Mouse (Mus musculus) NIH3T3 (cell line): ENCODE results near the gene Zfp36l2.
"Not testable (repeated sequence)": the region's sequence is repeated elsewhere in the genome, so short reads cannot be mapped to it uniquely, and the experiment has no call there.

Source experiments
- DNase-seq: peaks from one replicate; pipeline ENCODE4 v3.0.0-alpha.2; 2012; ENCODE audit warnings: low read depth

Gene Zfp36l2

DNA sequence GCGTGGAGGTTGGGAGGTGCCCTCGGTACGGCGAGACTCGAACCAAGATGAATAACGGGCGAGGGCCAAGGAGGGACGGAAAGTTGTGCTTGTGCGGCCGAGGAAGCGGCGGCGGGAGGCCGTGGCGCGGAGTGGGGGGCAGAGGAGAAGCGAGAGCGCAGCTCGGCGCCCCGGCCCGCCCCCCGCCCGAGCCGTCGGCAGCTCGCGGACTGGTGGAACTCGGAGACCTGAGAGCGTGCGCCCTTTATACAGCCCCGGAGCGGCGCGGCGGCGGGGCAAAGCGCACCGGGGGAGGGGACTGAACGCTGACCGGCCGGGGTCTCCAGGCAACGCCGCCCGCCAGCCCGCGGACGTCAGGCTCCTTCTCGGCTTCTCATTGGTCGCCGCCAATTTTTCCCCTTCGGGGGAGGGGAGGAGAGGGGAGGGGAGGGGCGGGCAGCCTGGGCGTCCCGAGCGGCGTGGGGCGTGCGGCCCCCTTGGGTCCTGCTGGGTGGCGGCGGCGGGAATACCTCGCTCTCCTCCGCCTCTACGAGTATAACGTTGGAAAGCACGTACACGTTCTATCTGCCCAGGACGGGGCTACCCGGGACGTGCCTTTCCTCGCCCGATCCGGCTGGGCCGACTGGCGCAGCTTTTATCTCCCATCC, at the start of gene Zfp36l2:
Gene Zfp36l2, minus strand, starts transcription at position 221 of the 647 bp plus-strand sequence.
- DNase-seq: peak; percentile 99

DNA sequence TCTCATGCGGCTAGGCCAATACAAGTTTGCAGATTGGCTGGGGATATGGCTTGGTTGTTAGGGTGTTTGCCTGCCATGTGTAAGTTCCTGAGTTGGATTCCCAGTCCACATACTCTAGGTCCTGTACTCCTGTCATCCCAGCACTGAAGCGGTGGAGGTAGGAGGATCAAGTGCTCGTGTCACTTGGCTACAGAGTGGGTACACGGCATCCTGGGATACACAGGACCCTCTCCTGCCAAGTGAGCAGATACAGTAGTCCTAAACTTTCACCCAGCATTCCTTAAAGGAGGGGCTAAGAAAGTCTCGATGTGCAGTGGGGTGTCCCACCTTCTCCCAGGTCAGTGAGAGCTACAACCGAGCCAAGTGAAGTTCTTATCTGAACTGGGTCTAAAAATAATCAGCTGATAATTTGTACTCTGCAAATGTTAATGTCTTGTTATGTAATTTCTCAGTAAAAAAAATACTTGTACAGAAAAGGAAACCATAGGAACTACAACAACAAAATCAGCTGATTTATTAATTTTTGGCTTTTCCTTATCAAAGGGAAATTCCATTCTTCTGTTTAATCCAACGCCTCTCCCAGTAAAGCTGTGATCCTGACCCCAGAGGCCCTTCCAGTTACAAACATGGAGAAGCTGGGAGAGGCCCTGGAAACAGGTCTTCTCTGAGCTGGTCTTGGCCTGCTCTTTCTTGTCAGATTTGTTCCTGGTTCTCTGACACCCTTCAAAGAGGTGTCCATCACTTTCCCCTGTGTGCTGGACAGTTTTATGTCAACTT, 49.2 kb upstream of the Zfp36l2 start:
- DNase-seq: no peak

DNA sequence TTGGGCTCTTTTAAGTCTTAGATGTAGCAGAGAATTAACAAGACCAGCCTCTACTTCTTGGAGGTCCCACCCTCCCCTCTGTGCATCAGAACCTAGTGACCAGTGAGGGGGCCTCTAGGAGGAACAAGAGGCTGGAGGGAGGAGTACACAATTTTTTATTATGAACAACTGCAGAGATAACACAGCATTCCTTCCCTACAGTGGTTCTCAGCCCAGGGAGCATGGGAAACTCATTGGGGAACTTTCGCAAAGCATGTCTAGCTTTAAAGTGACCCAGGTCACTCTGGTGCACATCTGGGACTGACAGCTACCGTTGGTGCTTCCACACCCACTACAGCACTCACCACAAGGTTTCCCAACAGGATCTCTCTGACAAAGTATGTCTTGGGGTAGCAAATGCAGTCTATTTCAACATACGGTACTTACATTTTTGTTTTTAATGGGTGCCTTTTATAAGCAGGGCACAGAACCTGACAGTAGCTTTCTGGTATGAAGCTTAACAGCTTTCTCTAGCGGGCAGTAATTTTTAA, 47.7 kb upstream of the Zfp36l2 start:
- peak; percentile 36 for DNase-seq

DNA sequence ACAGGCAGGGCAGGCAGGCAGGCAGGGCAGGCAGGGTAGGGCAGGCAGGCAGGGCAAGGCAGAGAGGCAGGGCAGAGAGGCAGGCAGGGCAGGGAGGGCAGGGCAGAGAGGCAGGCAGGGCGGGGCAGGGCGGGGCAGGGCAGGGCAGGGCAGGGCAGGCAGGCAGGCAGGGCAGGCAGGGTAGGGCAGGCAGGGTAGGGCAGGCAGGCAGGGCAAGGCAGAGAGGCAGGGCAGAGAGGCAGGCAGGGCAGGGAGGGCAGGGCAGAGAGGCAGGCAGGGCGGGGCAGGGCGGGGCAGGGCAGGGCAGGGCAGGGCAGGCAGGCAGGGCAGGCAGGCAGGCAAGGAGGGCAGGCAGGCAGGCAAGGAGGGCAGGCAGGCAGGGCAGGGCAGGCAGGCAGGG, 47.0 kb upstream of the Zfp36l2 start:
- DNase-seq: not testable (repeated sequence)

DNA sequence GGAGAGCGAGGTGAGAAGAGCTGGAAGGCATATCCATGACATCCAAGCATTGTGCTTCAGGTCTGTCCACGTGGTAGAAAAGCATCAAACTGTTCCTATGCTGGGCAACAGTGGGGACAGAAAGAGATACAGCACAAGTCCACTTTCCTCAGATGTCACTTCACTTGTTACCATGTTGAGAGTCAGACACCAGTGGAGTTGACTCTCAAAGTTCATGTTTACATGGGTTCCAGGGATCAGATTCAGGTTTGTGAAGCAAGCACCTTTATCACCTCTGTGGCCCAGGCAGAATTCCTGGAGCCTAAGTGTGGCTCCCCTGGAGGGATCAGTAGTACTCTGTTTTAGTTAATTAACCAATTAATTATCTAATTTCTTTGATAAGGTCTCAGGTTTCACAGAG, 46.0 kb upstream of the Zfp36l2 start:
- no peak for DNase-seq

DNA sequence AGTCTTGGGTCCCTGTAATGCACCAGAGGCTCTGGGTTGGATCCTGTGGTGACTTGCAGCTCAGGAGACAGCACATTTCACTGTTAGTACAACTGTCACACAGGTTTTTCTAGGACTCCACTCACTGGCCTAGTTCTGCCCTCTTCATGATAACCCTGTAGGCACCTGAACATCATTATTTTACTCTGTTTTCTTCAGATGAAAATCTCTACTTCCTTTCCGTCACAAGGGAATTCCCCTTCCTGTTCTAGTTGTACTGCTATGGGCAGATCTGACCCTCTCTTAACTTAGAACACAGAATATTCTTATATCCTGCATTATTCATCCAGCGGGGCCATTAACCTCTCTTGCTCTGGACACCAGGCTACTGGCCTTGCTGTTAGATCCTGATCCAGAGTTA, 43.6 kb upstream of the Zfp36l2 start:
- no peak for DNase-seq

DNA sequence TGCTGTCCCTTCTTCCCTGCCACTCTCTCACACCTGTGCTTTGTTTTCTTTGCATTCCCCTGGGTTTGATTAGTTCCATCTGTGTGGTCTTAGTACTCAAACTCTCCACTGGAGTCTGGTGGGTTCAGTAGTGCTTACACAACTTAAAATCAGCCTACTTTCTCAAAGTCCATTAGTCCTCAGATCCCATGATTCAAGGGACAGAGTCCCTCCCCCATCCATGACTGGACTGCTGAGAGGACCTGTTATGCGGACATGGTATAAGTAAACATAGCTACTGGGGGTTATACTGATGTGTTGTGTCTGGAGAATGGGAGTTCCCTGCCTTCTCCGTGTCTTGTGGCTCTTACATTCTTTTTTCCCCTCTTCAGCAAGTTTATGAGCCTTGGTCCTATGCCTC, 40.5 kb upstream of the Zfp36l2 start:
- no peak for DNase-seq

DNA sequence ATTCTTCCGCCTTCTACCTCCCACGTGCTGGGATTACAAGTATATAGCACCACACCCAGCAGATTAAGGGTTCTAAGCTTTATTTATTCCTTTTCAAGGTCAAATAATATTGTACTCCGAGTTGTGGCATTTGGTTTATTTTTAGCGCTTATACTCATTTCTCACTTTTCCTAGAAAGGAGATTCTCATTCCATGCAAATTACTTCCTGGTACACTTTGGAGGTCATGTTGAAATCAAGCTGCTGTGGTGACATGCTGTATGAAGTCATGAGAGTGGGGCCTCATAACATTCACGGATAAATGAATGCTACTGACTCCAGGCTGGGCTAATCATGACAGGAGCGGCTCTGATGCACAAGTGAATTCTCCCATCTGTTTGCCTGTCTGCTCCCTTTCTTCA, 38.9 kb upstream of the Zfp36l2 start:
- DNase-seq: no peak

DNA sequence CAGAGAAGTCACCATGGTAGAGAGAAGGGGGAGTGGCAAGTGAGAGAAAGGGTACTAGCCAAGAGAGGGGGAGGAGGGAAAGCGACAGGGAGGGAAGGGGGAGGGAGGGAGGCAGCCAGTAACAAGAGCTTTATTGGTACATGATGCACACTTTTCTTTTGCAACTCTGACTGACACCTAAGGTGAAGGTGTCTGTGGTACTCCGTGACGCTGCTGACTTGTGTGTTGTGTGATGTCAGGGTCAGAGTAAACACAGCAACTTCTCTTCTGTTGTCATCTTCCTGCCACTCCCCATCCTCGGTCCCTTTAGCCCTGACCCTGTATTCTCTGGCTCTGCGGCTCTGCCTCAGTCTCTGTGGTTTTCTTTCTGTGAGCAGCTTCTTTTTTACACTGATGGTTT, 38.5 kb upstream of the Zfp36l2 start:
- no peak for DNase-seq

DNA sequence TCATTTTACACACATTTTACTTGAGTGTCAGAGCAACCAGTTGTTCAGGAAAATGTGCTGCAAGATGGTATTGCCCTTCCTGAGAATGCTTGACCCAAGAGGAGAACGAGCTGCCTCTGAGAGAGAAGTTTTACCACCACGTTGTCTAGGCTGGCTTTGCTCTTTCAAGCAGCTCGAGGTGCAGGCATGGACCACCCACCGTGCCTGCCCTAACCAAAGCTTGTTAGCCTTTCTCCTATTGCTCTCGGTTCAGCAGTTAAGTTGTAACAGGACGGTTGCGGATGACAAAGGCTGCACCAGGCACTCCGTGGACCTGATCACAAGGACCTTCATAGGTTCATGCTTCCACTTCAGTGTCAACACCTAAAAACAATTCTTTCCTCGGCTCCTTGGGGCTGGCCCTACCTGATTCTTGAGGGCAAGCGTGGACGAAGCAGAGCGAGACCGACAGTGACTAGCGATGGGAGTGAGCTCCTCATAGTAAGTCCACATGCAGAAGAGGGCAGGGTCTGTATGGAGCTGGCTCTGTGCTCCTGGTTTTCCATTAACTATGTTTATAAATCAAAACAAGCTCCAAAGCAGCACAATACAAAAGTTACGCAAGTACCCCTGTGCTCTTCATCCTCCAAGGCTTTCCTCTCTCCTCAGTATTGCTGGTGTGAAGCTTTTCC, 36.6 kb upstream of the Zfp36l2 start:
- no peak for DNase-seq

DNA sequence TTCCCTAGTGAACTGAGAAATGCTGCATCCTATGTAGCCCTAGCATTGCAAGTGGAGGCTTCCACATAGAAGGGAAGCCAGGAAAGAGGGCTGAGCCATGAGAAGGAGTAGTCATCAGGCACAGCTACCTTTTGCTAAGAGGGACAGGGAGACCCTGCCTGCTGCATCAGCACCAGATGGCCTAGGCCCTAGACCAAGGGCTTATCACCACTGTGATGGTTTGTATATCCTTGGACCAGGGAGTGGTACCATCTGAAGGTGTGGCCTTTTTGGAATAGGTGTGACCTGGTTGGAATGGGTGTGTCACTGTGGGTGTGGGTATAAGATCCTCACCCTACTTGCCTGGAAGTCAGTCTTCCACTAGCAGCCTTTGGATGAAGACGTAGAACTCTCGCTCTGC, 31.1 kb upstream of the Zfp36l2 start:
- DNase-seq: not testable (repeated sequence)

DNA sequence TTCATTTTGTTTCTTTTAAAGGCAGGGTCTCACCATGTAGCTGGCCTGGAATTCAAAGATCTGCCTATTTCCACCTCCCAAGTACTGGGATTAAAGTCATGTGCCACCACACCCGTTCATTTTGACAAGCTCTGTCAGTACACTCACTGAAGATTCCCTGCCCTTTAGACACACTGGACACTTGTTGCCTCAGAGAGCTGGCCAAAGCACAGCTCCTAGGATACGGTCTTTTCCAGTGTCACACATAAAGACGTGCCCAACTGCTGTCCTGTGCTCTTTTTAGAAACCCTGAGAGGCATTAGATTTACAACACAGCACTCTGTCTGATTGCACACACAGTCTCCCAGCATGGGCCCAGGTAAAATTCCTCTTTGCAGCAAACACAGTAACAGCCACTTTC, 29.9 kb upstream of the Zfp36l2 start:
- DNase-seq: no peak

DNA sequence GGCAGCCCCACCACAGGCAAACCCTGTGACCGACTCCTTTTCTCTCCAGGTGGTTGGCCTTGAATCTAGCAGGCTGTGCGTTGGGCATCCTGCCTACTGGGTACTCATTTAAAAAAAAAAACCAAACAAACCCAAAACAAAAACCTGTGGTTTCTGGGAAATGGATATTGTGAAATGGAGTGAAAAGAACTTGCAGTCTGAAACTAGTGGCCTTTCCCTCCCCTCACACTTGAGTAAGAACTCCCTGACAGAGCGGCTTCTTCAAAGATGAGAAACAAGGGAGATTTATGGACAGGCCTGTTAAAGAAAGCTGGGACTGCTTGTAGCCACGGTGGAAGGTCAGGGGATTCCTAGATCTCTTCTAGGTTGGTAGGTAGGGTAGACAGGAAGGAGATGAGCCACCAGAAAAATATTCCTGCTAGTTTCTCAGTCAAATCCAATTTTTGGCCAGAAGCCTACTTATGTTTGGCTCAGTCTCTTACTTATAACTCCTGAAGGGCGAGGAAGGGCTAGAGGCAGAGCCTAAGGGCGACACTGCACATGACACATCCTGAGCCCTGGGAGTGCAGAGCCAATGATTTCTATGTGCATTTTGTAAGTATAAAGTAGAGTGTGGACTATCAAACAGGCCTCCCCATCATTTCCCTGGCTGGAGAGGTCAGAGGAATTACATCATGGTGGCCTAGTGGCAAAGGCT, 27.7 kb upstream of the Zfp36l2 start:
- DNase-seq: peak; percentile 84

DNA sequence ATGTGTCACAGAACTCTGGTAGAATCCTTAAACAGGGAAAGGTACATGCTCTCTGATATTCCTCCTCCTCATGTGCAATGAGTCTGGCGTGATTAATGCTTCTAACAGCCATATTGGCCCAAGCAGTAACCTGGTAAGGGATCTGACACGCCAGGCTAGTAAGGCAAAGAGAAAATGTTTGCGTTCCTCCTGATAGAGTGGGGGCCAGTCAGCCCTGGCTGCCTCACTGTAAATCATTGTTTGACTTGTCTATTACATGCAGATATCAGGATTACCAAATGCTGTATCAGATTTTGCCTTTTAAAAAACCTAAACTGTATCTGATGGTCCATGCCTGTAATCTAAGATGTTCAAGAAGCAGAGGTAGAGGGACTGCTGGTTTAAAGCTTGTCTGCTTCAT, 25.7 kb upstream of the Zfp36l2 start:
- no peak for DNase-seq

DNA sequence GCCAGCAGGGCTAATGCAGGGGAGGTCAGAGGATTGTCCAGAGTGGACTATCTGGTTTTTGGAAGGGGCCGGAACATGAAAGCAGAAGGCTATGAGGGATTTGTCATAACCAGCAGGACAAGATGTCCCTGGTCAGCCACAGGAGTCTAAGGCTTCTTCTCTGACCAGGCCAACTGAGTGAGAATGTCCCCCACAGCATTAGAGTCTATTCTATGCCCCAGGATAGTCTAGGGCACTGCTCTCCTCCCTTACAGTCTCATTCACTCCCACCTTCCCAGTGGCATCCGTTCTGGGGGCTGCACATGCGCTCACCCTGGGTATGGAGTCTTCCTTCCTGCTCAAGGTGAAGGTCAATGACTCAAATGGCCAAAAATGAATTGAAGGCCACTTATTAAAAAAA, 19.9 kb upstream of the Zfp36l2 start:
- no peak for DNase-seq

DNA sequence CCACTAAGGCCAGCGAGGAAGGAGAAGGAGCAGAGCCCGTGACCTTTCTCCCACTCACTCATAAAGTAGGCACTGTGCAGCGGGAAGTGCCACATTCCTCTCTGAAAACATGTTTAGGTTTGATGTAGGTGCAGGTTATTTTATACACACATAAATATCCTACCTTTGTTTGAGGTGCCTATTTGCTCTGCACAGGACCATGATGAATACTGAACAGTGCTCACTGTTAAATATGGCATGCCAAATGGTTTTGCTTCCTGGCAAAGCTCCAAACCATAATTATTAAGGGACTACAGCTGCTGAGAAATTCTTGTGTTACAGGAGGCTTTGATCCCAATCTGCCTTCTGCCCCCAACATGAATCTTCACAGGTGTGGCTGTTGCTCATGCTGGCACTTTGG, 18.5 kb upstream of the Zfp36l2 start:
- no peak for DNase-seq

DNA sequence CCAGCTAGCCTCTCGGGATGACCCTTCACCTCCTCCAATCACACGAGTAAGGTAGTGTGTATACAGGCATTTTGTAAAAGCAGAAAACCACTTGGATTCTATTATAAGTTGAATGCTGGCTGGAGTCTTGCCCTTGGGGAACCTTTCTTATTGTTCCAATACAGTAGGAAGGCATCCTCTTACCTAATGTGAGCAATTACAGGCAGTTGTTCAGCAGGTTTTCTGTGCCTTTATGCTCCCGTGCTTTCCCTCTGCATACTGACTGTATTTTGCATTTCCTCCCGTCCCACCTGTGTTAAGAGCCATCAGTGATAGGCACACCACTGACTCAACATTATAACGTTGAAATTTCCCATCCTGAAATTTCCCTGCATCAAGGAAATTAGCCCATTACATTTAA, 17.2 kb upstream of the Zfp36l2 start:
- no peak for DNase-seq

DNA sequence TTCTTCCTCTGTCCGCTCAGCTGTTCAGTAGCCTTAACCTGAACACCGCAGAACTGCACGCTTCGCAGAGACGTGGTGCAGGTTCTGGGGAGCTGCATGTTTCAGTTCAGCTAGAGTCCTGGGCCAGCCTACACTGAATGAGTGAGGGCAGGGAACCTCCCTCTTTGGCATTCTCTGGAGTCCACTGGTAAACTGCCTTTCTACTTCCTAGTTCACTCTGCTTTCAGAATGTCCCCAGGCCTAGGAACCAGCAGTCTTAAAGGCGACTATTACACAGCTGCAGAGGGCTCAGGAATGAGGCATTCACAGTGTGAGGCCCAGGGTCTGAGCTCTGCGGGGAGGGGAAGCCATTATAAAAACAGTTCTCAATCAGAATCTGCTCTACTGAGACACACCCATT, 15.6 kb upstream of the Zfp36l2 start:
- DNase-seq: no peak

DNA sequence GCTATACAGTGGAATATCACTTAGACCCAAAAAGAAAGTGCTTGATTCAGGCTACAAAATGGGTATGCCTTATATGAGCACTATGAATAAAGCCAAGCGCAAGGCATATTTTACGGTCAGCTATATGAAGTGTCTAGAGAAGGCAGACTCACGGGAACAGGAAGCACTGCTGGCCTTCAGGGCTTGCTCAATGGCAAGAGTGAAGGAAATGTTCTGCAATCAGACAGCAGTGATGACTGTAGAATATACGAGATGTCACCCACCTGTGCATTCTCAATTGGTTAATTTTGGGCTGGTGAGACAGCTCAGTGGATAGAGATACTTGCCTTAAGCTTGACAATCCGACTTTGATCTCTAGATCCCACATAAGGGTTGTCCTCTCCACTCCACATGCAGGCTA, 13.4 kb upstream of the Zfp36l2 start:
- DNase-seq: no peak

DNA sequence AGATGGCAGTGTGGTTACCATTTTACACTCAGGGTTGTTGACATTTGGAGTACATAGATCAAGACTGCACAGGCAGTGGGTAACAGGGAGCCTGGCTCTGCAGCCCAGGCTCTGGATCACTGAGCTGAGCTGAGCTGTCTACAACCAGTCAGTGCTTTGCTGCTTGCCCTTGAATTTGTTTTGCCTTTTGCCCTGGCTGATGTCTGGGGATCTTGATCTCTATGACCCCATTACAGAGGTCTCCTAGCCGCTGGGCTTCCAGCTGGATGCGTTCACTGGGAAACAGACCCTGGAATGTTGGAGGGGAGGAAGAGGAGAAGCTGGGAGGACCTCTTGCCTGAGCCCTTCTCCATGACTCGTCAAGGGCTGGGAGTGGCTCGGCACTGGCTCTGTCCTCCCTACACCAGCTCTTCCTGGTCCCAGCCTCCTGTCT, 10.2 kb upstream of the Zfp36l2 start:
- no peak for DNase-seq

DNA sequence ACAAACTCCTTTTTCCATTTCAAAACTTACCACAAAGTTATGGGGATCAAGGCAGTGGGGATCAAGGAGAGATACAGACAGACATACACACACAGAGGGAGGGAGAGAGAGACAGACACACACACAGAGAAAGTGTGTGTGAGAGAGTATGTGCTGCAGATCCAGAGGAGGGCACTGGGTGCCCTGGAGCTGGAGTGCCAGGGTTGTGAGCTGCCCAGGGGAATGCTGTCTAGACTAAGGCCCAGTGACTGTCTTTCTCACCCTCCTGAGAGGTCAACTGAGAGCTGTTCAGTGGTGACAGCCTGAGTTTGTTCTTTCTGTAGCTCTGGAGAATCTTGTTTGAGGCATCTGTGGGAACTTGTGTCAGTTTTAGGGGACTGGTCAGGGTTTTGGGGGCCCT, 8.6 kb upstream of the Zfp36l2 start:
- no peak for DNase-seq

DNA sequence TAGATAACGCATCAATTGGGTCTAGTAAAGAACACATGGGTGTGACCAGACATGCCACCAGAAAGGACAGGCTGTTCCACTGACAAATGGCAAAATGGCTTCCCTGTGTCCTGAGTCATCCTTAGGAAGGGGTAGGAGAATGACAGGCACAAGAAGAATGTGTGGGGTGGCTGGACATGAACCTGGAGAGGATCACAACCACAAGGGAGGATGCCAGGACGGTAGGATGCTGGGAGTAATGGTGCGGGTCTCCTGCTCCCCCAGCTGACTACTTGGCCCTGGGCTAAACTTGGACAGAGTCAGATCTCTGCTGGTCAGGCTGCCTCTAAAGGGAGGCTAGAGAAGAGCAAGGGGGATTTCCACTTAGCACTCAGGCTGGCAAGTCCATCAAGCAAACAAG, 8.1 kb upstream of the Zfp36l2 start:
- DNase-seq: peak; percentile 59
